Mouse (Mus musculus): ENCODE measurements around the gene Asmt.

GRCm38 (mm10) chrX:170676606-170677239 lies 4.3 kb downstream of the Asmt start:
- TF ChIP-seq CTCF (IDR thresholded peaks at IDR 0.05; ENCODE audit: low read depth) (no peak), EP300 (IDR thresholded peaks at IDR 0.05; ENCODE audit: low read depth) (no peak)
